Mouse (Mus musculus) megakaryocyte, embryonic 14.5 days (primary cell): ENCODE results near the gene Plekho1. TPM values are rescaled to one million over a fixed set of nuclear protein-coding genes. Genes with fewer than 3 reads are reported as not detected.
A peak's percentile ranks its signal among the peaks of the same experiment; 100 is the strongest.
"Not testable (repeated sequence)": the region's sequence is repeated elsewhere in the genome, so short reads cannot be mapped to it uniquely, and the experiment has no call there.

Source experiments
- H3K27me3 ChIP-seq: replicated peaks from 2 replicates; pipeline ENCODE3; 2012; ENCODE audit warnings: inconsistent platforms
- H3K36me3 ChIP-seq: replicated peaks from 2 replicates; pipeline ENCODE3; 2012; ENCODE audit warnings: low read length, inconsistent platforms, mixed read lengths
- H3K4me1 ChIP-seq: 2 replicates; pipeline ENCODE4 v1.6.1; 2012; ENCODE audit warnings: inconsistent platforms
- H3K4me3 ChIP-seq: replicated peaks from 2 replicates; pipeline ENCODE3; 2012; ENCODE audit warnings: moderate library complexity, mild to moderate bottlenecking, inconsistent platforms
- H3K9me3 ChIP-seq: 2 replicates; pipeline ENCODE4 v1.6.1; 2012; ENCODE audit warnings: inconsistent platforms
- FLI1 ChIP-seq: IDR thresholded peaks from 2 replicates; pipeline ENCODE4 v1.6.1; 2012; ENCODE audit warnings: low read length, inconsistent platforms, mixed read lengths
- GATA1 ChIP-seq: IDR thresholded peaks from 3 replicates; pipeline ENCODE4 v1.6.1; 2012; ENCODE audit warnings: mixed read lengths, low read length, inconsistent platforms, borderline replicate concordance
- polyA plus RNA-seq: library from polyadenylated mRNA; stranded (reverse); fragments of >175 nt; gene quantifications from 2 replicates; pipeline ENCODE4 v1.2.3, GENCODE M21; 2012; ENCODE audit warnings: low replicate concordance; ENCODE audit not compliant: insufficient read depth

Plekho1 gene
- polyA plus RNA-seq, 1 experiment: 663 TPM

- Histone ChIP-seq H3K36me3 (peaks cover 38% of the 10 kb centered on the region), H3K4me1 (peaks cover 75% of the 10 kb centered on the region), H3K9me3 (peaks cover 5% of the 10 kb centered on the region), H3K27me3 (no peaks in the 10 kb centered on the region), H3K4me3 (peak overlapping the region; percentile 87)
- TF ChIP-seq GATA1 (no peak), FLI1 (no peak)
These were observed 9.7 kb downstream of the Plekho1 start for GRCm38 (mm10) chr3:95986001-95986622.

GRCm38 (mm10) chr3:95985209-95986000 lies 10.4 kb downstream of the Plekho1 start:
- Histone ChIP-seq H3K27me3 (no peaks in the 10 kb centered on the region), H3K36me3 (peaks cover 31% of the 10 kb centered on the region), H3K9me3 (peaks cover 5% of the 10 kb centered on the region), H3K4me3 (peak overlapping the region; percentile 87), H3K4me1 (peaks cover 71% of the 10 kb centered on the region)
- no peak for TF ChIP-seq FLI1
- no peak for TF ChIP-seq GATA1

GRCm38 (mm10) chr3:95982129-95982528 lies 13.7 kb downstream of the Plekho1 start:
- peaks cover 5% of the 10 kb centered on the region for H3K9me3 ChIP-seq
- no peak overlapping the region for H3K4me3 ChIP-seq
- no peak for TF ChIP-seq GATA1
- no peak for TF ChIP-seq FLI1
- peaks cover 62% of the 10 kb centered on the region for H3K4me1 ChIP-seq
- H3K36me3 ChIP-seq: peaks cover 3% of the 10 kb centered on the region
- peaks cover 2% of the 10 kb centered on the region for H3K27me3 ChIP-seq

- Histone ChIP-seq H3K4me3 (no peak overlapping the region), H3K36me3 (peaks cover 3% of the 10 kb centered on the region), H3K4me1 (peaks cover 55% of the 10 kb centered on the region), H3K9me3 (peaks cover 5% of the 10 kb centered on the region), H3K27me3 (peaks cover 2% of the 10 kb centered on the region)
- TF ChIP-seq GATA1 (no peak), FLI1 (no peak)
These were observed 15.4 kb downstream of the Plekho1 start for GRCm38 (mm10) chr3:95980276-95980970.

GRCm38 (mm10) chr3:95978265-95978664 lies 17.5 kb downstream of the Plekho1 start:
- H3K4me3 ChIP-seq: no peak overlapping the region
- H3K9me3 ChIP-seq: no peaks in the 10 kb centered on the region
- H3K36me3 ChIP-seq: no peaks in the 10 kb centered on the region
- H3K27me3 ChIP-seq: peaks cover 12% of the 10 kb centered on the region
- no peak for TF ChIP-seq GATA1
- no peak for TF ChIP-seq FLI1
- peaks cover 58% of the 10 kb centered on the region for H3K4me1 ChIP-seq

GRCm38 (mm10) chr3:95977587-95977986 lies 18.2 kb downstream of the Plekho1 start:
- not testable (repeated sequence) for H3K4me3 ChIP-seq, H3K9me3 ChIP-seq, H3K36me3 ChIP-seq
- peaks cover 65% of the 10 kb centered on the region for H3K4me1 ChIP-seq
- peaks cover 14% of the 10 kb centered on the region for H3K27me3 ChIP-seq

- TF ChIP-seq GATA1 (no peak), FLI1 (no peak)
- Histone ChIP-seq H3K27me3 (peaks cover 14% of the 10 kb centered on the region), H3K4me1 (peaks cover 65% of the 10 kb centered on the region), H3K9me3 (no peaks in the 10 kb centered on the region), H3K4me3 (no peak overlapping the region), H3K36me3 (no peaks in the 10 kb centered on the region)
These were observed 18.7 kb downstream of the Plekho1 start for GRCm38 (mm10) chr3:95977079-95977478.

- TF ChIP-seq GATA1 (no peak), FLI1 (no peak)
These were observed 22.7 kb downstream of the Plekho1 start for GRCm38 (mm10) chr3:95972873-95973634.

GRCm38 (mm10) chr3:95972251-95972872 lies 23.4 kb downstream of the Plekho1 start:
- H3K4me1 ChIP-seq: peaks cover 50% of the 10 kb centered on the region
- H3K9me3 ChIP-seq: no peaks in the 10 kb centered on the region
- H3K36me3 ChIP-seq: no peaks in the 10 kb centered on the region
- peaks cover 11% of the 10 kb centered on the region for H3K27me3 ChIP-seq
- TF ChIP-seq FLI1: no peak
- TF ChIP-seq GATA1: no peak
- peak overlapping the region; percentile 87 for H3K4me3 ChIP-seq

More at GRCm38 (mm10) chr3:95972873-95973634, 22.7 kb downstream of the Plekho1 start:
- Histone ChIP-seq H3K36me3 (no peaks in the 10 kb centered on the region), H3K4me1 (peaks cover 54% of the 10 kb centered on the region), H3K9me3 (no peaks in the 10 kb centered on the region), H3K4me3 (peak overlapping the region; percentile 87), H3K27me3 (peaks cover 11% of the 10 kb centered on the region)

GRCm38 (mm10) chr3:95970661-95971060 lies 25.1 kb downstream of the Plekho1 start:
- peaks cover 47% of the 10 kb centered on the region for H3K4me1 ChIP-seq
- peaks cover 11% of the 10 kb centered on the region for H3K27me3 ChIP-seq
- H3K9me3 ChIP-seq, H3K36me3 ChIP-seq, H3K4me3 ChIP-seq: not testable (repeated sequence)
